Mouse (Mus musculus) hindbrain, embryonic 15.5 days (tissue): ENCODE results near the gene Ensa. TPM values are rescaled to one million over a fixed set of nuclear protein-coding genes. Genes with fewer than 3 reads are reported as not detected.
"Not testable (repeated sequence)": the region's sequence is repeated elsewhere in the genome, so short reads cannot be mapped to it uniquely, and the experiment has no call there.

ENCODE experiments used
- ATAC-seq: fragments of 200-750 bp; cut with Nextera tagmentation; 2 replicates; pipeline ENCODE4 v1.8.0; 2017; ENCODE audit warnings: low read depth, moderate number of reproducible peaks, moderate TSS enrichment; ENCODE audit not compliant: low FRiP score
- H3K27ac ChIP-seq: fragments of 300-500 bp; sonication (generic); replicated peaks from 2 replicates; pipeline ENCODE4 v1.5.1; 2015; ENCODE audit warnings: mild to moderate bottlenecking, inconsistent platforms
- H3K27me3 ChIP-seq: fragments of 300-500 bp; sonication (generic); 2 replicates; pipeline ENCODE4 v1.6.1; 2015; ENCODE audit warnings: control low read depth, inconsistent platforms
- H3K36me3 ChIP-seq: fragments of 300-500 bp; sonication (generic); 2 replicates; pipeline ENCODE4 v1.6.1; 2015; ENCODE audit warnings: control low read depth, inconsistent platforms
- H3K4me1 ChIP-seq: fragments of 300-500 bp; sonication (generic); replicated peaks from 2 replicates; pipeline ENCODE4 v1.6.1; 2015; ENCODE audit warnings: control low read depth, inconsistent platforms
- H3K4me2 ChIP-seq: fragments of 300-500 bp; sonication (generic); 2 replicates; pipeline ENCODE4 v1.6.1; 2015; ENCODE audit warnings: moderate library complexity, mild to moderate bottlenecking, inconsistent platforms
- H3K4me3 ChIP-seq: fragments of 300-500 bp; sonication (generic); 2 replicates; pipeline ENCODE4 v1.5.1; 2015; ENCODE audit warnings: mild to moderate bottlenecking, inconsistent platforms
- H3K9ac ChIP-seq: fragments of 300-500 bp; sonication (generic); 2 replicates; pipeline ENCODE4 v1.6.1; 2015; ENCODE audit warnings: inconsistent platforms
- H3K9me3 ChIP-seq: fragments of 300-500 bp; sonication (generic); 2 replicates; pipeline ENCODE4 v1.6.1; 2016; ENCODE audit warnings: control low read depth, inconsistent platforms
- WGBS: fragments of 180-500 bp; shearing (Covaris S2); methylation state at CpG from one replicate; pipeline ENCODE4 v1.1.7; 2015; 5-methylcytosine and 5-hydroxymethylcytosine counted together
- polyA plus RNA-seq: library from polyadenylated mRNA; unstranded; fragments of >200 nt; fragmentation: Nextera tagmentation; extraction: Ambion mirVana; gene quantifications from 2 replicates; pipeline ENCODE4 v1.2.1, GENCODE M21; 2015

Gene Ensa
- polyA plus RNA-seq, 1 experiment from 2014 or later = 109 TPM

- ATAC-seq = no peak
- 79% methylated on average over 6 of the region's 6 CpGs for WGBS
- Histone ChIP-seq H3K4me1 (peaks cover 5% of the 10 kb centered on the region; the same call in 1 of the 2 replicates), H3K9me3 (no peaks in the 10 kb centered on the region), H3K9ac (no peak overlapping the region), H3K27me3 (no peaks in the 10 kb centered on the region), H3K36me3 (no peaks in the 10 kb centered on the region), H3K4me3 (no peak overlapping the region), H3K27ac (no peak overlapping the region), H3K4me2 (no peak overlapping the region)
Measured at GRCm38 (mm10) chr3:95650276-95651032, 25.7 kb downstream of the Ensa start.

DNA sequence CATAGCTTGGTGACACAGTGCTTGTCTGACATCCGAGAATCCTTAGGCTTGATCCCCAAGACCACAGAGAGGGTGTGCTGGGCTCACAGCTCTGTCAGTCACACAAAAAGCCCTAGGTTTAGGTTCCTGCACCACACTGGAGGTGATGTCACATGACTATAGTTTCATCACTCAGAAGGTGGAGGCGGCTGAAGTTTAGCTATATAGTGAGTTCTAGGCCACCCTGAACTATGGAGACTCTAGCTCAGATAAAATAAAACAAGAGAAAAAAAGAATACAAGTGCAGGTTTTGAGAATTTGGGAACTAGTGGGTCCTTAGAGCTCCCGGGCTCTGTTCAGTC lies 26.2 kb downstream of the Ensa start:
- no peaks in the 10 kb centered on the region for H3K9me3 ChIP-seq
- H3K4me3 ChIP-seq = no peak overlapping the region
- H3K9ac ChIP-seq = no peak overlapping the region
- H3K4me1 ChIP-seq = peaks cover 5% of the 10 kb centered on the region; the same call in 1 of the 2 replicates
- no peak overlapping the region for H3K27ac ChIP-seq
- 90% methylated on average over 3 of the region's 3 CpGs for WGBS
- no peaks in the 10 kb centered on the region for H3K27me3 ChIP-seq
- no peak for ATAC-seq
- no peak overlapping the region for H3K4me2 ChIP-seq
- no peaks in the 10 kb centered on the region for H3K36me3 ChIP-seq

DNA sequence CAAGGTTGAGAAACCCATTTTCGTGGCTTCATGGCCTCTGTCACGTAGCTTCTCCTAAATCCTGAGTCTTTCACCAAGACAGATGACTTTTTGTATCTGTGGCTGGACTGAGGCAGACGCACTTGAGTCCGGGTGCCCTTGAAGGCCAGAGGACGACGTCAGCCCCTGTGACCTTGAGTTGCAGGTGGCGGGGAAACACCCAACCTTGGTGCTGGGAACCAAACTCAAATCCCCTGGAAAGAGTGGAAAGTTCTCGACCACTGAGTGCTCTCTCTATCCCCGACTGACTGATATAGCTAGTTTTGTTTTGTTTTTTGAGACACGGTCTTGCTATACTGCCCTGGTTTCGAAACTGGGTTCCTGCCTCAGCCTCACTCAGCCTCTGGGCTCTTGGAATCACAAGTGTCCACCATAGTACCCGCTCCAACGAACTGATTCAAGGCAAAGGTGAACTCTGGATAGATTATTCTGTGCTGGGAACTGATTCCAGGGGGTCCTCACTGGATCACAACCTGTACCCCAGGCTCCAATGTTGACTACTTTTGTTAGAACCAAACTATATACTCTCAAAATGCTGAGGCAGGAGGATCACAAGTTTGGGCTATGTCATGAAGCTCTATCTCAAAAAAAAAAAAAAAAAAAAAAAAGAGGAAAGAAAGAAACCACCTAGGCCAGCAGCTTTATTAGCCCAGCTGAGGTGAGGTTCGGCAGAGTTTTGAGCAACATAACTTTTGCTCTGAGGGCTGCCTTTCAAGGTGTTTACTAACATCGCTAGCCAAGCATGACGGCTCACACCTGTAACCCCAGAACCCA lies 26.8 kb downstream of the Ensa start:
- ATAC-seq = no peak
- no peak overlapping the region for H3K9ac ChIP-seq
- H3K4me1 ChIP-seq = peaks cover 5% of the 10 kb centered on the region; the same call in 1 of the 2 replicates
- no peak overlapping the region for H3K27ac ChIP-seq
- 91% methylated on average over 16 of the region's 16 CpGs for WGBS
- no peaks in the 10 kb centered on the region for H3K36me3 ChIP-seq
- no peaks in the 10 kb centered on the region for H3K27me3 ChIP-seq
- H3K4me3 ChIP-seq = no peak overlapping the region
- no peaks in the 10 kb centered on the region for H3K9me3 ChIP-seq
- no peak overlapping the region for H3K4me2 ChIP-seq

DNA sequence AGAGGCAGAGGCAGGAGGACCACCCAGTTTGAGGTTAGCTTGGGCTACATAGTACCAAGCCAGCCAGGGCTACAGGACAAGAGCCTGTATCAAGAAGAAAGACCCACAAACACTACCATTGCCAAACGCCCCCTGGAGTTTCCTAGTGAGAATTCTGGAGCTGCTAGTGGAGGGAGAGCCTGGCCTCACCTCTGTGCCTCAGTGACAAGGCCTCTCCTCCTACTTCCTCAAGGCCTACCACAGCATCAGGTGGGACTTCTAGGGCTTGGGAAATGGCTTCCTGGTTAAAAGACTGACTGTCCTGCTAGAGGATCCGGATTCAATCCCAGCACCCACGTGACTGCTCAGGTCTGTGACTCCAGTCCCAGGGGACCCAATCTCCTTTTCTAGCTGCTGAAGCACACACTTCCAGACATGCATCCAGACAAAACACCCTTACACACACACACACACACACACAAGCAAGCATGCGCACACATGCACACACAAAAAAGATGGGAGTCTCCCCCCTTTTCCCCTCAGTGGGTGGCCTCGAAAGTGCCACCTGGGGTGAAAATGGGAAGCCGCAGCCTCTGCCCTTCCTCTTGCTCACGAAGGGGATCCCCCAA lies 27.5 kb downstream of the Ensa start:
- Histone ChIP-seq H3K27ac (no peak overlapping the region), H3K4me2 (no peak overlapping the region), H3K4me1 (peaks cover 5% of the 10 kb centered on the region; the same call in 1 of the 2 replicates), H3K9me3 (no peaks in the 10 kb centered on the region), H3K4me3 (no peak overlapping the region), H3K9ac (no peak overlapping the region), H3K36me3 (no peaks in the 10 kb centered on the region), H3K27me3 (no peaks in the 10 kb centered on the region)
- 64% methylated on average over 7 of the region's 7 CpGs for WGBS
- ATAC-seq = no peak

- Histone ChIP-seq H3K27me3 (no peaks in the 10 kb centered on the region), H3K4me1 (peaks cover 10% of the 10 kb centered on the region; the same call in 1 of the 2 replicates), H3K4me3 (no peak overlapping the region), H3K9me3 (no peaks in the 10 kb centered on the region), H3K36me3 (no peaks in the 10 kb centered on the region), H3K9ac (no peak overlapping the region), H3K27ac (no peak overlapping the region), H3K4me2 (no peak overlapping the region)
- 19% methylated on average over 6 of the region's 6 CpGs for WGBS
- ATAC-seq = no peak
Measured at GRCm38 (mm10) chr3:95652871-95653270, 28.1 kb downstream of the Ensa start.

DNA sequence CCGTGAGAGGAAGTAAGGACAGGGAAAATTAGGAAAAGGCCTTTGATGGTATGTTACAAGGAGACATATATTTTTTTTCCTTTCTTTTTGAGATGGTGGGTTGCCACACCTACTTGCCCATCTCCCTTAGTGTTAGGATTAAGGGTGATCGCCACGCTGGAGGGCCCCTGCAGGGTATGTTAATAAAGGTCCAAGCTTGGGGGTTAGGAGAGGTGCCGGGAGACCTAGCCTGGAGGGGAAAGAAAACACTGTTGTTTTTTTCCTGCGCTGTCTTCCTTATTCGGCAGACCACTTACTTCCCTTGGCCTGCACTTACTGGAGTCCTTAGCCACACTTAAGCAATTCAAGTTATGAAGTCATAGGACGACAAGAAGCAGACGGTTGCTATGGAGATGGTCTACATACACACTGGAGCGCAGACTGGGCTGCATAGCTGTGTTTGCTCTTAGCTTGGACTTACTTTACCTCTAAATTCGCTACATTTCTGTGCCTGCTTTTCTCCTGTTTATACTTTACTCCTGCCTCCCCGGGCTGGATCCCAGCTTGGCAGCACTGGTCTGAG lies 28.8 kb downstream of the Ensa start:
- Histone ChIP-seq H3K9ac (no peak overlapping the region), H3K27me3 (no peaks in the 10 kb centered on the region), H3K4me1 (peaks cover 12% of the 10 kb centered on the region; the same call in 1 of the 2 replicates), H3K9me3 (no peaks in the 10 kb centered on the region), H3K27ac (0 out of 2 replicates have a peak overlapping the region, but pooled peaks have one; percentile 20), H3K4me2 (no peak overlapping the region), H3K4me3 (no peak overlapping the region), H3K36me3 (no peaks in the 10 kb centered on the region)
- ATAC-seq = no peak
- 17% methylated on average over 11 of the region's 11 CpGs for WGBS

GRCm38 (mm10) chr3:95654371-95654770 lies 29.6 kb downstream of the Ensa start:
- not testable (repeated sequence) for H3K27me3 ChIP-seq, H3K27ac ChIP-seq, H3K9me3 ChIP-seq, H3K4me2 ChIP-seq, H3K36me3 ChIP-seq, H3K4me3 ChIP-seq, ATAC-seq, H3K9ac ChIP-seq
- 88% methylated on average over 3 of the region's 3 CpGs for WGBS
- H3K4me1 ChIP-seq = peaks cover 12% of the 10 kb centered on the region; the same call in 1 of the 2 replicates

GRCm38 (mm10) chr3:95655437-95655836 lies 30.6 kb downstream of the Ensa start:
- Histone ChIP-seq H3K9me3 (no peaks in the 10 kb centered on the region), H3K4me1 (peaks cover 15% of the 10 kb centered on the region), H3K27ac (no peak overlapping the region), H3K36me3 (no peaks in the 10 kb centered on the region), H3K27me3 (no peaks in the 10 kb centered on the region), H3K9ac (no peak overlapping the region), H3K4me2 (no peak overlapping the region), H3K4me3 (no peak overlapping the region)
- 95% methylated on average over 5 of the region's 5 CpGs for WGBS
- no peak for ATAC-seq

- no peak for ATAC-seq
- Histone ChIP-seq H3K9me3 (no peaks in the 10 kb centered on the region), H3K27ac (no peak overlapping the region)
Measured at GRCm38 (mm10) chr3:95657108-95657507, 32.3 kb downstream of the Ensa start.

GRCm38 (mm10) chr3:95657711-95658110 lies 32.9 kb downstream of the Ensa start:
- no peaks in the 10 kb centered on the region for H3K9me3 ChIP-seq
- peak overlapping the region; percentile 98 for H3K27ac ChIP-seq
- no peaks in the 10 kb centered on the region for H3K27me3 ChIP-seq
- peak overlapping the region; percentile 91 for H3K4me3 ChIP-seq
- ATAC-seq = no peak
- WGBS = 86% methylated on average over 3 of the region's 3 CpGs
- peaks cover 10% of the 10 kb centered on the region for H3K36me3 ChIP-seq
- peaks cover 38% of the 10 kb centered on the region for H3K4me1 ChIP-seq
- peak overlapping the region; percentile 95; the same call in 1 of the 2 replicates for H3K9ac ChIP-seq
- H3K4me2 ChIP-seq = peak overlapping the region; percentile 61

More at GRCm38 (mm10) chr3:95657108-95657507, 32.3 kb downstream of the Ensa start:
- no peak overlapping the region for H3K4me3 ChIP-seq
- 93% methylated on average over 3 of the region's 3 CpGs for WGBS
- H3K4me2 ChIP-seq = no peak overlapping the region
- H3K36me3 ChIP-seq = peaks cover 4% of the 10 kb centered on the region; the same call in 1 of the 2 replicates
- H3K27me3 ChIP-seq = no peaks in the 10 kb centered on the region
- peaks cover 31% of the 10 kb centered on the region for H3K4me1 ChIP-seq
- H3K9ac ChIP-seq = no peak overlapping the region

GRCm38 (mm10) chr3:95658236-95658867 lies 33.6 kb downstream of the Ensa start, which contains the start of gene Mcl1:
Mcl1 (plus strand) TSS chr3:95658788.
- H3K27ac ChIP-seq = peak within 1 kb of the TSS; percentile 98
- peaks cover 44% of the 10 kb centered on the region for H3K4me1 ChIP-seq
- no peaks in the 10 kb centered on the region for H3K9me3 ChIP-seq
- WGBS = under 1% methylated on average over 37 of the region's 43 CpGs
- peak; percentile 98 for ATAC-seq
- peaks cover 16% of the 10 kb centered on the region for H3K36me3 ChIP-seq
- no peaks in the 10 kb centered on the region for H3K27me3 ChIP-seq
- H3K4me3 ChIP-seq = peak within 1 kb of the TSS; percentile 91
- peak within 1 kb of the TSS; percentile 89 for H3K4me2 ChIP-seq
- H3K9ac ChIP-seq = peak within 1 kb of the TSS; percentile 95
